In the genomic region with DNA sequence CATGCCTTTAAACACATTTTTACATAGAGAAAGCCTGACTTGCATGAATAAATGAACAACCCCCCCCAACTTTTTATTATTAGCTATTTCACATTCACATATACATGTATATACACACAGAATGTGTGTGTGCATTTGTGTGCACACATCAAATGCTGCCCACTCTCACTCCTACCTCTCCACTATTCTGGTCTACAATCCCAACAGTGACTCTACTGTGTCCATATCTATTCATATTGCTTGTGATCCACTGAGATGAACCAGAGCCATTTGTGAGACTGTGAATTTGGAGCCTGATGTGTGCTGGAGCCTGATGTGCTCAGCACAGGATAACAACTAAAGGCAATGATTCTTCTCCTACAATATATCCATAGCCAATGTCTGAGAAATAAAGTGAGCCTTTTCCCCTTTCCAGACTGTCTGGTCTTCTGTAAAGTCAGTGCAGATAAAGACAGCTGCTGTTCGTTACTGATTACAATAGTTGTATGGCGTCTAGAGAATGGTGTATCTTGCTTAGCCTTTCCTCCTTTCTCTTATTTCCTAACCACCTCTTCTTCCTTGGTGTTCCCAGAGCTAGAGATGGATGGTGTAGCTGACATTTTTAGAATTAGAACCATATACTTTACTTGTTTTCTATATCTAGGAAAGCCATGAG, we compare ENCODE assay signal across 14 mouse cellular contexts. TPM values are rescaled to one million over a fixed set of nuclear protein-coding genes. Genes with fewer than 3 reads are reported as not detected.
DNase-seq lines count a peak whose midpoint lies in the region; ATAC-seq and TF ChIP-seq lines count a peak whose summit lies in the region.
"Had no signal": no experiment of that assay in that cellular context is flagged by ENCODE, and none has a peak within 500 bp of the region (broad histone marks: within the 10 kb centered on the region; RNA-seq: fewer than 3 reads in every experiment).

No protein-coding gene starts in this region.

- DNase-seq in liver, embryonic 11.5 days (ENCODE audit: low spot score) = no peak
- DNase-seq in liver (no peak), MEL (ENCODE audit: low read depth, low spot score) (peak; percentile 52)
- no peak for DNase-seq in left cerebral cortex, postnatal 10 days (ENCODE audit: extremely low spot score in 1 of 2, low spot score in 2 of 2)
- DNase-seq: adrenal gland, postnatal 36 days; cerebellum, adult 9-10 months; heart, postnatal 36 days; right cerebral cortex, postnatal 4 days; thymus, adult 2 months had no signal

- H3K27ac ChIP-seq in liver, embryonic 11.5 days (ENCODE audit: low read depth, low read length) = no peak overlapping the region
- H3K27ac ChIP-seq in MEL (ENCODE audit: control insufficient read depth, low read depth, low read length) = 0 out of 2 replicates have a peak overlapping the region, but pooled peaks have one; percentile 37
- H3K27ac ChIP-seq in embryonic fibroblast, embryonic 13.5 days (ENCODE audit: insufficient read depth, low read length) = peak overlapping the region; percentile 87
- no peak overlapping the region; the same call in 1 of the 2 replicates for H3K27ac ChIP-seq in liver, embryonic 16.5 days (ENCODE audit: low read length)
- H3K27ac ChIP-seq in midbrain, embryonic 13.5 days = no peak overlapping the region
- H3K27ac ChIP-seq: forebrain, embryonic 12.5 days; midbrain, embryonic 15.5 days had no signal

- H3K36me3 ChIP-seq in liver, embryonic 11.5 days (ENCODE audit: control insufficient read depth, insufficient read depth, low read length) = no peaks in the 10 kb centered on the region
- peaks cover 0 to 17% of the 10 kb centered on the region in 2 experiments; a peak in 2 of 4 replicates for H3K36me3 ChIP-seq in MEL (ENCODE audit: control insufficient read depth in 1 of 2, insufficient read depth in 2 of 2, low read length in 2 of 2)
- no peaks in the 10 kb centered on the region for H3K36me3 ChIP-seq in liver, embryonic 16.5 days (ENCODE audit: control insufficient read depth, insufficient read depth)
- no peaks in the 10 kb centered on the region for H3K36me3 ChIP-seq in midbrain, embryonic 13.5 days
- H3K36me3 ChIP-seq: forebrain, embryonic 12.5 days; midbrain, embryonic 15.5 days had no signal

- H3K9ac ChIP-seq in liver, embryonic 11.5 days (ENCODE audit: low read depth, low read length) = no peak overlapping the region
- no peak overlapping the region for H3K9ac ChIP-seq in MEL (ENCODE audit: control insufficient read depth, low read depth, low read length, poor library complexity, severe bottlenecking)
- H3K9ac ChIP-seq in liver, embryonic 16.5 days (ENCODE audit: low read depth, low read length) = no peak overlapping the region
- H3K9ac ChIP-seq in midbrain, embryonic 13.5 days (replicated peaks) = no peak overlapping the region
- H3K9ac ChIP-seq: forebrain, embryonic 12.5 days; midbrain, embryonic 15.5 days had no signal

- peaks cover 14% of the 10 kb centered on the region for H3K4me1 ChIP-seq in liver, embryonic 11.5 days (replicated peaks; ENCODE audit: control insufficient read depth, insufficient read depth, low read length)
- peaks cover 10 to 19% of the 10 kb centered on the region in 2 experiments for H3K4me1 ChIP-seq in MEL (ENCODE audit: control insufficient read depth in 1 of 2, insufficient read depth in 2 of 2, low read length in 2 of 2)
- H3K4me1 ChIP-seq in embryonic fibroblast, embryonic 13.5 days (ENCODE audit: control insufficient read depth, insufficient read depth, low read length) = peaks cover 8% of the 10 kb centered on the region
- H3K4me1 ChIP-seq in liver, embryonic 16.5 days (ENCODE audit: control insufficient read depth, low read depth, low read length) = peaks cover 17% of the 10 kb centered on the region
- no peaks in the 10 kb centered on the region; the same call in 1 of the 2 replicates for H3K4me1 ChIP-seq in midbrain, embryonic 13.5 days (replicated peaks)
- H3K4me1 ChIP-seq: midbrain, embryonic 15.5 days had no signal

- TF ChIP-seq EP300 in MEL (IDR thresholded peaks at IDR 0.05; ENCODE audit: low read depth in 1 of 2, low read length in 2 of 2) = peak; percentile 72 to 85

- H3K9me3 ChIP-seq in liver, embryonic 11.5 days (ENCODE audit: control insufficient read depth, low read length) = no peaks in the 10 kb centered on the region
- no peaks in the 10 kb centered on the region for H3K9me3 ChIP-seq in MEL (replicated peaks; ENCODE audit: insufficient read depth, low read length)
- H3K9me3 ChIP-seq in liver, embryonic 16.5 days (replicated peaks; ENCODE audit: control insufficient read depth, low read length) = no peaks in the 10 kb centered on the region
- no peaks in the 10 kb centered on the region for H3K9me3 ChIP-seq in midbrain, embryonic 13.5 days
- H3K9me3 ChIP-seq: forebrain, embryonic 12.5 days; midbrain, embryonic 15.5 days had no signal

- intact Hi-C loops in left cerebral cortex, postnatal 10 days (cut with DNase I) = no loop called here

- WGBS in liver, embryonic 11.5 days = 13% methylated on average over 2 of the region's 2 CpGs
- 19% methylated on average over 2 of the region's 2 CpGs for WGBS in liver, embryonic 16.5 days (ENCODE audit: insufficient replicate concordance)
- 80% methylated on average over 2 of the region's 2 CpGs for WGBS in midbrain, embryonic 13.5 days

- TF ChIP-seq RAD21 in MEL (IDR thresholded peaks at IDR 0.05; ENCODE audit: low read depth, low read length) = no peak

- no peaks in the 10 kb centered on the region for H3K79me2 ChIP-seq in MEL (ENCODE audit: control insufficient read depth, insufficient read depth, low read length, poor library complexity)

- no peak for TF ChIP-seq POLR2A in MEL (IDR thresholded peaks at IDR 0.05; ENCODE audit: control insufficient read depth in 1 of 2, insufficient read depth in 1 of 2, low read depth in 1 of 2, low read length in 2 of 2, poor library complexity in 1 of 2)
- no peak for TF ChIP-seq POLR2A in embryonic fibroblast, embryonic 13.5 days (IDR thresholded peaks at IDR 0.05; ENCODE audit: low read depth, low read length)

- ATAC-seq in liver, embryonic 11.5 days (replicated peaks; ENCODE audit: low FRiP score) = peak; percentile 92
- ATAC-seq in liver, embryonic 16.5 days (ENCODE audit: low read depth) = peak; percentile 76
- ATAC-seq in midbrain, embryonic 13.5 days = no peak
- ATAC-seq: midbrain, embryonic 15.5 days had no signal

- peak overlapping the region; percentile 24 for H3K4me2 ChIP-seq in liver, embryonic 11.5 days
- H3K4me2 ChIP-seq in liver, embryonic 16.5 days (ENCODE audit: low read depth, low read length) = peak overlapping the region; percentile 7; the same call in 1 of the 2 replicates
- no peak overlapping the region for H3K4me2 ChIP-seq in midbrain, embryonic 13.5 days (replicated peaks)
- H3K4me2 ChIP-seq: forebrain, embryonic 12.5 days; midbrain, embryonic 15.5 days had no signal

- no peak for TF ChIP-seq CTCF in MEL (IDR thresholded peaks at IDR 0.05 in 2 of 3, conservative IDR thresholded peaks at IDR 0.05 in 1 of 3; ENCODE audit: control insufficient read depth in 1 of 3, insufficient read depth in 1 of 3, low read depth in 2 of 3, low read length in 3 of 3, poor library complexity in 1 of 3, severe bottlenecking in 1 of 3)
- TF ChIP-seq CTCF in embryonic fibroblast, embryonic 13.5 days (IDR thresholded peaks at IDR 0.05; ENCODE audit: borderline replicate concordance, insufficient read depth, low read length) = no peak

- H3K27me3 ChIP-seq in liver, embryonic 11.5 days (replicated peaks; ENCODE audit: control insufficient read depth, insufficient read depth, low read length) = no peaks in the 10 kb centered on the region
- H3K27me3 ChIP-seq in MEL (ENCODE audit: control insufficient read depth in 1 of 2, insufficient read depth in 2 of 2, low read length in 2 of 2) = no peaks in the 10 kb centered on the region
- H3K27me3 ChIP-seq in liver, embryonic 16.5 days (ENCODE audit: control insufficient read depth, insufficient read depth, low read depth, low read length) = no peaks in the 10 kb centered on the region
- no peaks in the 10 kb centered on the region for H3K27me3 ChIP-seq in midbrain, embryonic 13.5 days
- H3K27me3 ChIP-seq: forebrain, embryonic 12.5 days; midbrain, embryonic 15.5 days had no signal

- no peak overlapping the region for H3K4me3 ChIP-seq in liver, embryonic 11.5 days (ENCODE audit: low read depth, low read length)
- peak overlapping the region in 1 of 2 experiments; percentile 58; a peak in 1 of 4 replicates for H3K4me3 ChIP-seq in MEL (ENCODE audit: control insufficient read depth in 1 of 2, insufficient read depth in 1 of 2, low read depth in 2 of 2, low read length in 2 of 2)
- H3K4me3 ChIP-seq in embryonic fibroblast, embryonic 13.5 days (ENCODE audit: insufficient read depth, low read length) = no peak overlapping the region
- no peak overlapping the region for H3K4me3 ChIP-seq in liver, embryonic 16.5 days (ENCODE audit: low read depth, low read length)
- H3K4me3 ChIP-seq in midbrain, embryonic 13.5 days (replicated peaks) = no peak overlapping the region
- H3K4me3 ChIP-seq: forebrain, embryonic 12.5 days; midbrain, embryonic 15.5 days had no signal

RNA-seq across cellular contexts. Expression of gene Zfp53, which starts 16.0 kb away (rescaled TPM):
- polyA plus RNA-seq in liver, embryonic 11.5 days (2014; fragmentation: Nextera tagmentation; extraction: Ambion mirVana) = 7.5 and 7.8 TPM in 2 replicates
- total RNA-seq in MEL (2012; rRNA removed) = 1.8 TPM in 2 replicates
- 1 to 10 TPM in 1 of 2 experiments, not detected in 1; 2.2 TPM for polyA plus RNA-seq in MEL (2012; ENCODE audit: insufficient read depth in 1 of 2, insufficient read length in 2 of 2, low read depth in 1 of 2, low replicate concordance in 2 of 2, missing spikeins in 1 of 2)
- 10.8 and 14.7 TPM in 2 replicates for polyA plus RNA-seq in embryonic fibroblast, embryonic 13.5 days (2011; ENCODE audit: insufficient read length, low read depth, missing spikeins)
- polyA plus RNA-seq in liver, embryonic 16.5 days (2015; fragmentation: Nextera tagmentation; extraction: Ambion mirVana) = 3.1 TPM in 2 replicates
- polyA plus RNA-seq in midbrain, embryonic 13.5 days (2015; fragmentation: Nextera tagmentation; extraction: Ambion mirVana) = 9.5 and 11.1 TPM in 2 replicates
- total RNA-seq in left cerebral cortex, postnatal 10 days (2021) = 1 to 10 TPM; 4.9 to 5.4 TPM

RNA-seq across cellular contexts. Expression of gene Zfp51, which starts 22.6 kb away (rescaled TPM):
- 13.0 and 13.5 TPM in 2 replicates for polyA plus RNA-seq in liver, embryonic 11.5 days (2014; fragmentation: Nextera tagmentation; extraction: Ambion mirVana)
- 5.5 and 6.2 TPM in 2 replicates for total RNA-seq in MEL (2012; rRNA removed)
- polyA plus RNA-seq in MEL (2012; ENCODE audit: insufficient read depth in 1 of 2, insufficient read length in 2 of 2, low read depth in 1 of 2, low replicate concordance in 2 of 2, missing spikeins in 1 of 2) = 1 to 10 TPM in 1 of 2 experiments, not detected in 1; 3.5 TPM
- 10.7 and 14.5 TPM in 2 replicates for polyA plus RNA-seq in embryonic fibroblast, embryonic 13.5 days (2011; ENCODE audit: insufficient read length, low read depth, missing spikeins)
- 6.2 and 6.3 TPM in 2 replicates for polyA plus RNA-seq in liver, embryonic 16.5 days (2015; fragmentation: Nextera tagmentation; extraction: Ambion mirVana)
- 16.1 and 16.4 TPM in 2 replicates for polyA plus RNA-seq in midbrain, embryonic 13.5 days (2015; fragmentation: Nextera tagmentation; extraction: Ambion mirVana)
- total RNA-seq in left cerebral cortex, postnatal 10 days (2021) = 1 to 10 TPM; 3.7 to 4.5 TPM

RNA-seq across cellular contexts. Expression of gene Zfp54, which starts 49.8 kb away (rescaled TPM):
- polyA plus RNA-seq in liver, embryonic 11.5 days (2014; fragmentation: Nextera tagmentation; extraction: Ambion mirVana) = 3.9 and 4.9 TPM in 2 replicates
- total RNA-seq in MEL (2012; rRNA removed) = 2.0 and 2.7 TPM in 2 replicates
- polyA plus RNA-seq in MEL (2012; ENCODE audit: insufficient read depth in 1 of 2, insufficient read length in 2 of 2, low read depth in 1 of 2, low replicate concordance in 2 of 2, missing spikeins in 1 of 2) = 1 to 10 TPM in 1 of 2 experiments, not detected in 1; 1.5 TPM
- 3.6 and 5.3 TPM in 2 replicates for polyA plus RNA-seq in embryonic fibroblast, embryonic 13.5 days (2011; ENCODE audit: insufficient read length, low read depth, missing spikeins)
- 1.7 and 1.9 TPM in 2 replicates for polyA plus RNA-seq in liver, embryonic 16.5 days (2015; fragmentation: Nextera tagmentation; extraction: Ambion mirVana)
- polyA plus RNA-seq in midbrain, embryonic 13.5 days (2015; fragmentation: Nextera tagmentation; extraction: Ambion mirVana) = 3.5 and 4.8 TPM in 2 replicates
- 1 to 10 TPM; 1.3 to 1.4 TPM for total RNA-seq in left cerebral cortex, postnatal 10 days (2021)

Comparison
In these comparisons a context has a peak if more than half of its experiments do, and no peak if none do; other contexts are left out.
1. H3K27ac ChIP-seq: peak in MEL (single experiment) and embryonic fibroblast, embryonic 13.5 days (single experiment); none in liver, embryonic 11.5 days (single experiment), liver, embryonic 16.5 days (single experiment) and midbrain, embryonic 13.5 days (single experiment).